Mouse (Mus musculus): ENCODE results near the gene Repin1.

DNA sequence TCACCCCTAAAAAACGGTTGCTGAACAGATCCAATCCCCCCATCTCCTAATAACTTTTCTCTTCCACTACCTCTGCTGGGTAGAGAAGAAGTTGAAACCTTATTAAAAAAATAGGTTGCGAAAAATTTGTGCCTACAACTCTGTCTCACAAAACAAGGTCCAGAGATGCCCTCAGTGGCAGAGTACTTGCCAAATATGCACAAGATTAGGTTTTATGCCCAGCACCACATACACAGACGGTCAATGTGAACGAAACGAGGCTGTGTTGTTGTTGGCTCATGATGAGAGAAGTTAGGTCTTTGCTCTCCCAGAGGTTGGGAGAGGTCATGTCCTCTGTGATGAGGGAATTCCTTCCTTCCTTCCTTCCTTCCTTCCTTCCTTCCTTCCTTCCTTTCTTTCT lies 48.4 kb upstream of the Repin1 start:
- no peak for TF ChIP-seq POLR2A (IDR thresholded peaks at IDR 0.05; ENCODE audit: control insufficient read depth in 1 of 2, insufficient read depth in 1 of 2, low read depth in 1 of 2, low read length in 2 of 2, poor library complexity in 1 of 2)
- no peak for TF ChIP-seq GATA1 (IDR thresholded peaks at IDR 0.05; ENCODE audit: low read depth, low read length)
- TF ChIP-seq ETS1 (IDR thresholded peaks at IDR 0.05; ENCODE audit: low read depth, low read length): no peak
- no peak for TF ChIP-seq ZNF384 (IDR thresholded peaks at IDR 0.05; ENCODE audit: low read depth, low read length)
- TF ChIP-seq KAT2A (conservative IDR thresholded peaks at IDR 0.05; ENCODE audit: low read depth, low read length): no peak
- no peak for TF ChIP-seq BHLHE40 (IDR thresholded peaks at IDR 0.05; ENCODE audit: borderline replicate concordance, low read depth, low read length)
- no peak for TF ChIP-seq CTCF (IDR thresholded peaks at IDR 0.05 in 2 of 3, conservative IDR thresholded peaks at IDR 0.05 in 1 of 3; ENCODE audit: control insufficient read depth in 1 of 3, insufficient read depth in 1 of 3, low read depth in 2 of 3, low read length in 3 of 3, poor library complexity in 1 of 3, severe bottlenecking in 1 of 3)
- TF ChIP-seq EP300 (IDR thresholded peaks at IDR 0.05; ENCODE audit: low read depth in 1 of 2, low read length in 2 of 2): no peak
- no peak for TF ChIP-seq E2F4 (IDR thresholded peaks at IDR 0.05; ENCODE audit: borderline replicate concordance, low read depth, low read length)
- TF ChIP-seq MAFK (IDR thresholded peaks at IDR 0.05; ENCODE audit: borderline replicate concordance, low read depth, low read length): no peak
- no peak for TF ChIP-seq POLR2AphosphoS2 (IDR thresholded peaks at IDR 0.05; ENCODE audit: low read length)
- TF ChIP-seq MEF2A (IDR thresholded peaks at IDR 0.05; ENCODE audit: extremely low read depth, insufficient replicate concordance, low read depth, low read length, poor library complexity, severe bottlenecking): no peak
- no peak for TF ChIP-seq MAX (IDR thresholded peaks at IDR 0.05; ENCODE audit: low read length)
- TF ChIP-seq USF1 (IDR thresholded peaks at IDR 0.05; ENCODE audit: low read depth, low read length): no peak
